Mouse (Mus musculus) ES-E14 (cell line): ENCODE measurements around the gene Etv6.

Experiments
- ZC3H11A ChIP-seq: IDR thresholded peaks from 2 replicates; pipeline ENCODE4 v1.6.1; 2012; ENCODE audit warnings: low read depth, mild to moderate bottlenecking, inconsistent platforms, low read length, borderline replicate concordance
- ZNF384 ChIP-seq: IDR thresholded peaks from 2 replicates; pipeline ENCODE4 v1.6.1; 2012; ENCODE audit warnings: low read depth, low read length, inconsistent platforms

DNA sequence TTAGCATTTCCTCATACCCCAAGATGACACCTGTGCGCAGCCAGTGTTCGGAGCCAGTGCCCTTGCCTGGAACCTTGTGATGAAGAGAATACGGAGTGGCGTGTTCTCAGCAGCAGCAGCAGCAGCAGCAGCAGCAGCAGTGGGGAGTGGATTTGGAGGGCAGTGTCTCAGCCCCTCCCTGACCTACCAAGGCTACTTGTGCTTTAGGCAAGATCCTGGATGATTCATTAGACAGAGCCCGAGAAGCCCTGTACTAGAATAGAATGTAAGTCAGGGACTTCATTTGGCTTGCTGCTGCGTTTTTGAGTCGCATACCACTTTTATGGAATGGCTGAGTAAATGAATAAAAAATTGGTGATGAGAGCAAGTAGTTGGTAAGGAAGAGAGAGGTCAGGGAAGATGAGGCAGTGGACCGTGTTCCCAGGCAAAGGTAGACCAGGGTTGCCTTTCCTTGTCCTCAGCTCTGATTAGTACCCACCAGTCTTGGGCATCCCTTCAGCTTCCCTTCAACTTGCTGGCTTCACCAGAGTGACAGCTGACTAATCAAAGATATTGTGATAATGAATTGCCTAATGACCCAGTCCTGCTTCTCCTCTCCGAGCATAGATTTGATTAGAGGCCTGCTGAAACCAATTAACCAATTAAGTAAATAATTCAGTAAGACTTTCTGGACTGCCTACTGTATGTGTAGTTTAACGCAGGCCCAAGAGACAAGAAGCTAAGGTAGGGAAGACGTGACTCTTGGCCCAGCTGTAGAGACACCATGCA, 64.7 kb downstream of the Etv6 start:
- TF ChIP-seq ZNF384 (no peak), ZC3H11A (no peak)
